Mouse (Mus musculus) mature B cell (primary cell): ENCODE data around the gene Slc16a14.

ENCODE experiments used
- in situ Hi-C: fragments of 300-500 bp; cut with MboI; formaldehyde crosslinking; loops from 2 replicates; pipeline ENCODE4 v1.14.3; 2019

Slc16a14 gene

DNA sequence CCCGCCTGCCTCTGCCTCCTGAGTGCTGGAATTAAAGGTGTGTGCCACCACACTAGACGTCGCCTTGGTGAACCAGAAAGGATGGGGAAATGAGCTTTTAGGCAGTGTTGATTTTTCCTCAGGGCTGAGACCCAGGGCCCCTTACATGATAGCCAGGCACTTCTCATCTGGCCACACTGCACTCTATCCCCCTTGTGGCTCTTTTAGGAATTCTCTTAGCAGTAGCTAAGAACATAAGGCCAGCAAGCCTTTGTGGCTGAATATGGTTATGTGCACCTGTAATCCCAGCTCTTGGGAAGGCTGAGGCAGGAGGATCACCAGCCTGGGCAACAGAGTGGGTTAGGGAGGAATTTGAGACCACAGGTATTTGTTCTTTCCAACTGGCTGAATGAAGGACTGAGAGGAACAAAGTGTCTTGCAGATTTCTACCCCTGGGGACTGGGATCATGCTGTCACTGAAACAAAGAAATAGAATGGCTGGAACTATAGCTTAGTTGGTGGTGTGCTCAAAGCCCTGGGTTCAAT is 68.2 kb downstream of the Slc16a14 start:
- in situ Hi-C loops, result no loop called here

DNA sequence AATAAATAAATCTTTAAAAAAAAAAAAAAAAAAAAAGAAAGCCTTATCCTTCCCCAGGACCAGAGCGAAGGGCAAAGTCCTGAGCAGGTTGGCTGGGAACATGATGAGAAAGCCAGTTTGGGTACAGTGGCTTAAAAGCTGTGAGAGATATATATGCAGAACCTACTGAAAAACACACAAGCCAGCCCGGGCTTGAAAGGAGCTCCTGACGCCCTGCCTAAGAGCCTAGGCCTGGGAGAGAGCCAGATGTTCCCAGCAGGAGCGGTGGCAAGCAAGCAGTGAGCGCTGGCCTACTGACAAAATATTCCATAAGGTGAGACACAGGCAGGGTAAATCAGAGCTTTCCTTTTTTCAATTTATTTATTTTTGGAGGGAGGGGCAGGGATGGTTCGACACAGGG is 68.7 kb downstream of the Slc16a14 start:
- in situ Hi-C loops, result no loop called here

DNA sequence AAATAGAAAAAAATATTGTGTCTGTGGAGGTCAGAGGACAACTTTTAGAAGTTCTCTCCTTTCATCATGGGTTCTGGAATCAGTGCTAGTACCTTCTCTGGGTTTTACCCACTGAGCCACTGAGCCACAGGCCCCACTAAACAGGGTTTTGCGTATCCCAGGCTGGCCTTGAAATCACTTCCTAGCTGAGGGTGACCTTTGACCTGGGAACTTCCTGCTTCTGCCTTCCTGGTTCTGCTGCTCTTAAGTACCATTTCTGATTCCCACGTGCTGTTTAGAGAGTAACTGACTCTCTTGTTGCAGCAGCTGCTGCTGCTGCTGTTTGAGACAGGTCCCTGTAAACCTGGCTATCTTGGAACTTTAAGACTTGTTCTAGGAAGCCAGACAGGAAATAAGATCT is 70.3 kb downstream of the Slc16a14 start:
- in situ Hi-C loops, result no loop called here

DNA sequence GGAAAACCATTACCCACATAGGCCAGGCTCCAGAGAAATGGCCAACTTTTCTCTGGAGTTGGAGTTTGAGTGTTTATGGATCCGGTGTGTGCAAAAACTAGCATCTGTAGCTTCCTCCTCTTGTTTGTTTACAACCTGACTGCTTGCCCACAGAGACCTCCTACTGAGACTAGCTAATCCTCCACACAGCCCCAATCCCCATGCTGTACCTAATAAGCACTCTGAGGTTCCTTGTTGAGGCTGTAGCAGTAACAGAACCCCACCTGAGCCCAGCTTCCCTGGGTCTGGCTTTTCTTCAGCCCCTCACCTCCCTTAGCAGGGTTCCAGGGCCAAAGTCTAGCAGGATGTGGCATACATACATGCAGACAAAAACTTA is 73.7 kb downstream of the Slc16a14 start:
- in situ Hi-C loops, result no loop called here

DNA sequence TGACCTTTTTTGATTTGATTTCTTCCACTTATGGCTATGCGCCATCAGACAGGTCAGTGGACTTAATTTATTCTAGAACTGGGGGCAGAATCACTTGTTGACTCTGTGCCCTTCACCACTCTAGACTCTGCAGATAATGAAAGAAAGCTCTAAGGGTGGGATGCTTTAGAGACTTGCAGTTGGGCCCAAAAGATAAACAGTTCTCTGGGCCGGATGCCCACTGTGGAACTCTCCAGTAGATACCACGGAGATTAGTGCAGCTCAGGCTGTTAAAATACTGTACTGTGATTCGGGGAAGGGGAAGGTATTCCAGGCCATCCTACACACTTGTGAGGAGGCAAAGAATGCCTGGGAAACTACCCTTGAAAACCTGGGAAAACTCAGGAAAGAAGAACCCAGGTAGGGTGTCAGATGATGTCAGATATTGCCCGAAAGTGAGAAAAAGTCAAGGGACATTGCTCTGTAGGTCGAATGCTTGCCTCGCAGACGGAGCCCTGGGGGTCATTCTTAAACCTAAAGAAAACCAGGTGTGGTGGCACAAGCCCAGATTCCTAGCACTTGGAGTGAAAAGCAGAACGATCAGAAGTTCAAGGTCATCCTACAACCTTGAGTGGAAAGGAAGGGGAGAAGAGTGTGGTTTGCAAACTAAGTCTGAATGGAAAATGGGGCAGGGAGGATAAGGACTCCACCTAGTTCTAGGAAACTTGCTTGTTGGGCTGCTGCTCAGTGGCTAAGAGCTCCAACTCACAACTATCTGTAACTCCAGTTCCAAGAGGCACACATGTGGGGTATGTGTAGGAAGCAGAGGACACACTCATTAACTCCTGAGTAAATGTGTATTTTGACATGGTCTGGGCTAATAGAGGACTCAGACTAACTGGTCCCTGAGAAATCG is 74.3 kb downstream of the Slc16a14 start:
- in situ Hi-C loops, result no loop called here

DNA sequence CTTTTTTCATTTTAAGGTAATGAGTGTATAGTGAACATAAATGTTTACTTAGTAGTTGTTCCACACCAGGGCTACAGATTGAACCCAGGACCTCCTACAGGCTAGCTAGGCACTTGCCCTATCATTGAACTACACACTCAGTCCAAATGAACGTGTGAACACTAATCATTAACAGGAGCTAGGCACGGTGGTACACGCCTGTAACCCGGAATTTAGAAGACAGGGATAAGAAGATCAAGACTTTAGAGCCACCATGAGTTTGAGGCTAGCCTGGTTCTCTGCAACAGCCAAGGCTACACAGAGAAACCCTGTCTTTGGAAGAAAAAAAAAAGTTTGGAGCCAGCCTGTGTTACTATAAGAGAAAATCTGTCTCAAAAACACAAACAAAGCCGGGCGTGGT is 75.3 kb downstream of the Slc16a14 start:
- in situ Hi-C loops, result no loop called here
